Mouse (Mus musculus) kidney, postnatal 4 days (tissue): ENCODE measurements around the gene Tspan9.

ENCODE experiments used
- DNase-seq, 2 experiments: peaks; one replicate each; pipeline ENCODE4 v3.0.0; 2021; ENCODE audit warnings: mixed read lengths in 2 of 2

The Tspan9 gene

DNA sequence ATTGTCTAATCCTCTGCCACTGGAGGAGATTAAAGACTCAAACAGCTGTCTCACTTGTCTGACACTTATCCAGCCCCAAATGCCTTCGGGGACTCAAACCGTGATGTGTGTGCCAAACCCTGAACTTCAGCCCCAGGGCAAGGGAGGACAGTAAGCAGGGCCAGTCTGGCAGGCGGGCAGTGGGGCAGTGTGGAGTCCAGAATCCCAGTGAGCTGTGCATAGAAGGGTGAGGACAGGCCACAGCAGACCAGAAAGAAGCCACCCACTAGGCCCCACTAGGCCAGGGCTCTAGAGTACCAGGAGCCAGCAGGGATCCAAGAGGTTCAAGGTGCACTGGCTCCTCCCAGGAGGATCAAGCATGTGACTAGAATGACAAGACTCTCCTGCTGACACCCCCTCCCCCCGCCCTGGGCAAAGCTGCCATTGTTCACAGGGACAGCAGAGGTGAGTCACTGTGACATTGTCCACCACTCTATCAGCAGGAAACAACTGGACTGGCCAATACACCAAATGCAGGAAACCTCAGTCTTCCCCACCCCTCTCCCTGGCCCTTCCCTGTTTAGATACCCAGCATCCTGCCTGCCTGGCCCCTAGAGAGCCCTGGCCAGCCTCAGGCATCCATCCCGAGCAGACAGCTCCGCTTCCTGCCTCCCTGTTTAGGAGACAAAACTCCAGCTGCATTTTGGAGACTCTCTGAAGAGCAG is 40.9 kb downstream of the Tspan9 start:
- DNase-seq = peak; percentile 57 to 74

DNA sequence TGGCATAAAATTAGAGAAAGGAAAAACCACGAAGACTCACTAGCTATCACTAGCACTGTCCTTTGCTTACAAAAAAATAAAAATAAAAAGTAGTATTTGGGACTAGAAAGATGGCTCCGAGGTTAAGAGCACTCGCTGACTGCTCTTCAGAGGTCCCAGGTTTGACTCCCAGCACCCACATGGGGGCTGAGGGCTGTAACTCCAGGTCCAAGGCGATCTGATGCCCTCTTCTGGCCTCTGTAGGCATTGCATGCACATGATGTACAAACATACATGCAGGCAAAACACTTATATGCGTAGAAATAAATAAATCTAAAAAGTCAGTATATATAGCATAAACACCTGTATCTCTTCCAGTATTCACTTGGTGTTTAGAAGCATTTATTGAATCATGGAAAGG is 43.5 kb downstream of the Tspan9 start:
- peak; percentile 55 to 65 for DNase-seq

DNA sequence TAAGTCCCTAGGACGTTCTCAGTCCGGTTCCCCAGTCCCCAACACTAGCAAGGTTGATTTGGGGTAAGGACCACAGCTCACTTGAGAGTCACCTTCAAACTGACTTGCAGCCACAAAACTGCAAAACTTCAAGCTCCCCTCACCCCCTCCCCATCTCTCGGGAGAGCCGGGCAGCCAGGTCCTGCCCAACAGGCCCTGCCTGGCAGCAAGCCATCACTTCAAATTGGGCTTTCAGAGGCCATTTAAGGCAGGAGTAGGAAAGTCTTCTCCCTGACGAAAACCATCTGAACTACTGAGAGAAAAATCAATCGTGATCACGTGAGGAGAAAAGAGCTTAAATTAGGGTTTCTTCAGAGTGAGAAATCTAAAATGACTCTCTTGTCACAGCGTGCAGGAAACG is 44.2 kb downstream of the Tspan9 start:
- DNase-seq = peak; percentile 59 to 72

DNA sequence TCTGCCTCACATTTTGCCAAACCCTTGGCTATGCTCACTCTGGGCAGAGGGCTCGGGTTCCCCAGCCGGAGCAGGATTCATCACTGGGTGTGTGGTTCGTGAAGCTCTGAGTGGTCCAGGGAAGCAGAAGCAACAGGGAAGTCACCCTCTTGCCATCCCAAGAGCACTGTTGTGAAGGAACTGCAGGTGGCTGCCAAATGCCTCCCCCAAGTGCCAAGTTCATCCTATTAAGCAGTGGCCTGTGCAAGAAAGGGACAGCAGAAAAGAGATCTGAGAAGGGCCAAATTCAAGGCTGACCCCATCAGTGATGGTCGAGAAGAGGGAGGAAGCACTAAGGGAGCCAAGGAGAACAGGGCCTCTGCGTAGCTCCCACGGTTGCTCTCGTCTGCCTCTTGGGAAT is 46.9 kb downstream of the Tspan9 start:
- DNase-seq = no peak

DNA sequence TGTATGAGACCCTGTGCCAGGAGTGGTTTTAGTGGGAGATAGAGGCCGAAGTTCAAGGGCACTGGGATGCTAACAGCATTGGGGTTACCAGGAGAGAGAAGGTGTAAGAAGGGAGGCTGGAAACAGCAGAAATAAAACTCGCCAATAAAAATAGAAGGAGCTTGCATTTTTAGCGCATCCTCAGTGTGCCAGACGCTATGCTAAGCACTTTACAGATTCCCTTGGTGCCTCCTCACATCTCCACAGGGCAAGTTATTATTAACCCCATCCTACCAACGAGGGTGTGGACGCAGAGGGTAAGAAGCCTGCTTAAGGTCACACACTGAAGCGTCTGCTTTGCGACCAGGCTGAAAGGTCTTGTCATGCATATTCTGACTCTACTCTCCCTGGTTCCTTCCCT is 47.5 kb downstream of the Tspan9 start:
- DNase-seq = no peak

DNA sequence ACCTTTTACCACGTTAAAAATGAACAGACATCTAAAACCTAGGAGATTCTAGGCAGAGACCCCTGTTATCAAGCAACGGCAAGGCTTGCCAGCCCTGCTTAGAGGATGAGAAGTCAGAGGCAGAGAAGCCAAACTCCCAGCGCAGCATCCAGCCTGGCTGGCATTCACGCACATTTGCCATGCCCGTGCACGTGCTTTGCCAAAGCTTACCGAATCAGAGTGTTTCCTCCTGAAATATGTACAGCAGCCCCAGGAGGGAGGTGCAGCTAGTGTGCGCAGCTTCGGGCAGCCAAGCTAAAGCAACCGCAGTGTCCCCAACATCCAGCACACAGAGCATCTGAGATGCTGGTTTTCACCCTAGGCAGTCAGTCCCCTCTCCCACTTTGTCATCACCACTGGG is 48.3 kb downstream of the Tspan9 start:
- DNase-seq = no peak

DNA sequence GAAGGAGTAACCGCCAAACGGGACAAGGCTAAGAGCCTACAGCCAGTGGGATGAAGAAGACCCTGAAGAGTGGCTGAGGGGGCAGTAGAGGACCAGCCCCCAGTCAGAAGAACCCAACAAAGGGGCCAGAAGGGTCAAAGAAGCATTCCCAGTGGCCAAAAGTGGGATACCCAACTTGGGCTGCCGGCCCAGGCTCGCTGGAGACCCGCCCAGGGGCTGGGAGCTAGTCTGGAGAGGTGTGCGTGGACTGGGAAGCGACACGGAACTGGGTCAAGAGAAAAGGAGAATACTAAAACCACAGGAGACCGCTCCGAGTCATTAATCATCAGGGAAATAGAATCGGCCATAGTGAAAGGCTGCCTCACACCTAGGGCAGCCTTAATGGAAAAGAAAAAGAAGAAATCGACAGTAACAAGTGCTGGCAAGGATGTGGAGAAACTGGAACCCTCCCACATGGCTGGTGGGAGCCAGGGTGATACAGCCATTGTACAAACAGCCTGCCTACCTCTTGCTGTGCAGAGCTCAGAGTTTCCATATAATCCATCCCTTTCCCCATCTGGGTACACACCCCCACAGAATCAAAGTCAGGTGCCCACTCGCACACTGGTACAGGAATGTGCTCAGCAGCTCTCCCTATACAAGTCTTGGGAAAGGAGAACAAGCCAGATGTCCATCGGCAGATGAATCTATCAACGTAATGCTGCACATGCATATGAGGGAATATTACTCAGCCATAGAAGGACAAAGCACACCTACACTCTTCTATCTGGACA is 49.4 kb downstream of the Tspan9 start:
- DNase-seq = no peak

DNA sequence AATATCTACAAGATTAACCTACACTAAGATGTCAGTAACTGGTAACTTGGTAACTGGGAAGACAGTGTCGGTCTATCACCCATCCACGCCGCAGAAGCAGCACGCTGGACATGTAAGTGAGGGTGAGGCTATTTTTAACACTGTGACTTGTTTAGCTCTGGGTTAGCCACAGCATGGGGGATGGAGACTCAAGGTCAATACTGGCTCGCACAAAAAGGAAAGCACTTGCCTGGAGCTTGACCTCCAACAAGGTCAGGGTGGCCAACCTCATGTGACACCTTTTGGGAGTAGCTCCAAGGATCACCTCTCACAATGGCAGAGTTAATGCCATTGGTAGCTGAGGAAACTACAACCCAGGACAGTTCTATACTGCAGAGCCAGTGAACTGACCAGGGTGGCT is 50.8 kb downstream of the Tspan9 start:
- no peak for DNase-seq

DNA sequence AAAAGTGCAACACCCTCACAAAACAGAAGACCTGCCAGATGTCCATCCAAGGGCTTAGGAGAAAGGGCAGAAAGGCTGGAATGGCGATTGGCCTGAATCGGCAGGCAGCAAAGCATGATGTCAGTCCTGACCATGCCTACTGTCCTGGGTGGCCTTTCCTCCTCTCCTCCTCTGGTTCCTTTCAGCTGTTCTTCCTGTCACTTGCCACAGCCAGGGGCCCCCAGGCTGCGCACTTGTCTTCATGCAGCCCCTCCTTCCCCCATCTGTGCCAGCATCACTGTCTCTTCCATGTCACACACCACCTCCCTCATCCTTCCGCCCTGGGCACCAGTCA is 51.6 kb downstream of the Tspan9 start:
- DNase-seq = no peak

DNA sequence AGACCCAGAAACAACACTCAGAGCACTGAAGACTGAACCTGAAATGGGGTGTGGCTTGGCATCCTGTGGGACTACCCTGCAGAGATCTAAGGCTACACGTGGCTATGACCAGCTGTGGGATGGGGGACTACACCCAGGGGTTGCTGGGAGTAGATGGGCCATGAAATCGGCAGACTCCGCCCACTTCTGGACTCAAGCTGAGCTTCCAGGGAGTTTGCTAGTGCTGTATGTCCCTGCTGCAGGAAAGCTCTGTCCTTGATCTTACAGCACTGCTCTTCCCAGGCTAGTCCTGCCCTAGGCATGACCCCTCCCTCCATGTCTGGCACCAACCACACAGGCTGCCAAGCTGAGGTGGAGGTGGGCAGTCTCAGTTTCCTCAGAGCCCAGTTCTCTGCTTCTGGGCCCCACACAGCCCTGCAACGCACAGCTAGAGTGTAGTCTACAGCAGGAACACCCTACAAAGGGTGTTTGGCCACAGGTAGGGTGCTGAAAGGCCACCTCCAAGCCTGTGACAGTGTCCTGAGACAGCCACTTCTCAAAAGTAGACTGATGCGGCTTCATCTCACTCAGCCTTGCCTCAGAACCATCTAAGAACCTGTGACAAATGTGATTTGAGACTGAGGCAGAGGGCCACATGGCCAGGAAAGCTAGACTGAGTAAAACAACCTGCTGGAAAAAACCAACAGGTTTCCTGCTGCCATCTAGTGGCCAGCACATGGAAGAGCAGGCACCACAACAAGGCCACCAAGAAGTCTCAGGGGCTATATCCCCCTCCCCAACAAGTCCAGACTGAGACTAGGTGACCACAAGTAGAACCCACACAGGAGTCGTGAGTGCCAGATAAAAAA is 52.2 kb downstream of the Tspan9 start:
- peak; percentile 59 to 72 for DNase-seq

DNA sequence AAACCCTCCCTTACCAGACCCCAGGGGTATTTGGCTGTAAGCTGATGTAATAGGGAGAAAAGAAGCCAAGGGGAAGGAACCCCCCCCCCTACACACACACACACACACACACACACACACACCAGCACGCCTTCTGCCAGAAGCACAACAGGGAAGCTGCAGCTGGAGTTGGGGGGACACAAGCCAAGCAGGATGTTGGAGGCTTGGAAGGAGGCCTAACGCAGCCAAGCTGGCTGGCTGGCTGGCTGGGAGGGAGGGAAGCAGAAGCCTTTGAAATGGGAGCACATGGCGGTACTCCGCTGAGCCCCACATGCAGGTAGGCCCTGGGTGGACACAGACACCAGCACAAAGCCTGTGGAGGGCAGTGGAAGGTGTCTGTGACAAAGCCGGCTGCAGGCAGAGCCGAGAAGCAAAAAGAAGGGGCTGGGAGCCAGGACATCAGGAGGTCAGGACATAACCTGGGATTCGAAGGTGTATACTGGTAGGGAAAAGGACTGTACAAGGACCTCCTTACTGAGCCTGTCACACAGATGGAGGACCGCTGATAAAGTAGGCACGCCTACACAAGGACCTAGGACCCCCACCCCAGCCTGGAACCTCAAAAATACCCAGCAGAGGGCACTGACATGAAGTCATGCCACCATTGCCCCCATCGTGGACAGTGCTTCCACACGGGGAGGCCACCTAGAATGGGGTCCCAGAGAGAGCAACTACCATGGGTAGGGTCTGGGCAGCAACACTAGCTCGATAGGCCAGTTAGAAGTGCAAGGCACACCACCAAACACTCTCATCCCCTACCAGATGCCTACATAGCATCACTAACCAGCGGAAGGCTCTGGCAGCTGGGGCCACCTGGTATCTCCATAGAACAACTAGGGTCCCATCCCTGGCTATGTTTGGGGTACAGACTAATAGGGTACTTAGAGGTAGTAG is 53.4 kb downstream of the Tspan9 start:
- DNase-seq = peak; percentile 80 to 85

DNA sequence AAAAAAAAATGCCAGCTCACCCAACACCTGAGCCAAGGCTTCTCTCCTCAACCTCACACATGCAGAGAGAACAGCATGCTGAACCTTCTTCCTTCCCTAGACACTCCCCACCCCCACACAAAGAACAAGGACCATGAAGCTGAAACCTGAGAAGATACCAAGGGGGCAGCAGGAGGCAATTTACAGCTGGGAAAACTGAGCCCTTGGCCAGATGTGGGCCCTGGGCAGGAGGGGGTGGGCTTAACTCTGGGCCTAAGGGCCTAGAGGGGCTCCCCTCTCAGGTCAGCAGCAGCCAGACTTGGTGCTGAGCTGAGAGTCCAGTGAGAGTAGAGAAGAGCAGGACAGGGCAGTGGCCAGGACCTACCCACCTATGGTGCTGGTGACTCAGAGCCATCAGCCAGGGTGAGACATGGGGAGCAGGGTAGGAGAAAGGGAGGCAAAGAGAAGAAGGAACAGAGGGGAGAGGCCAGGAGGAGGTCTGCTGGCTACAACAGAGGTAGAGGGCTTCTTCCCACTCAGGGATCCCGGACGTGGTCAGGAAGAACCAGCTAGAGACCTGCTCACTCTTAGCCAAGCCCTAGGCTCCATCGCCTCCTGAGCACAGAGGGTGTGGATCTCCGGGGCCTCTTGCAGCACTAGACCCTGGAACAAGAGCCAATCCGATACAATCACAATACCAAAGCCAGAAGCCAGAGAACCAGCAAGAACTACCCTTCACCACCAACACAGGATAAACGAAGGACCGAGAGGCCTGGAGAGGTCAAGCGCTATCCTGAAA is 54.5 kb downstream of the Tspan9 start:
- no peak for DNase-seq

DNA sequence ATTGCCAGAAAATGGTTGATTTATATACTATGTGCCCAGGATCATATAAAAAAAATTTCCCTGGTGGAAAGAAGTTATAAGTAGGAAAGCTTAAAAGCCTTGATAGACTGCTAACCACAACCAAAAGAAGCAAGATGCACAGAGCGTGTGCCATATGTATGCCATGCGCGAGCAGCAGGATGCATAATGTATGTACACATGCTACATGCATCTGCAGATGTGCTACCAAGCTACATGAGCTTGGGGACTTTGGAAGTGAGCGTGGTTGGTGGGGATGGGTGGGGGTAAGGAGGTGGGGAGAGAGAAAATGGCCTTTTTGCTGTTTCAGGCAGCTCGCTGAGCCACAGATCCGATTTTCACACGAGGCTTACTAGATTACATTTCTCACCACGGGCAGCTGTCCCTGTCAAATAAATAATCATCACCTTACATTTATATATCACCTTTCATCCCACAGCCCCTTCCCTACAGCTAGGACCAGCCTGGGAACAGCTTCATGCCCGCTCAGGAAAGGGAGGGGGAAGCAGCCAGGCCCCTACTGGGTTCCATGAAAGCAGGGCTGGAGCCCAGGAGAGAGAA is 57.8 kb downstream of the Tspan9 start:
- DNase-seq = no peak

DNA sequence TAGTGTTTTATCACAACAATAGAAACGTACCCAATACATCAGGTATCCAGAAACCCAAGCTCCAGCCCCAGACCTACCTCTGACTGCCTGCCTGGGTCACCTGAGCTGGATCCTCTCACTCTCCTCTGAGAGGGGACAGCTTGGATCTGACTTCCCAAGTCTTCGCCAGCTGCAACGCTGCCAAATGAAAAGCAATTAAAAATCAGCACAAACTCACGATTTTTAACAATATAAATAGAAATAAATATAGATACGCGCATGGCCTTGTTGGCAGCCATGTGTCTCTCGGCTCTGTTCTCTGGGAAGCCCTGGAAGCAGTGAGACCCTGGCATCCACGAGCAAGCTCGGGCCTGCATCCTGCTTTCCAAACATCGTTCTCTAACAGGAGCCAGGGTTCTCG is 60.1 kb downstream of the Tspan9 start:
- DNase-seq = no peak

DNA sequence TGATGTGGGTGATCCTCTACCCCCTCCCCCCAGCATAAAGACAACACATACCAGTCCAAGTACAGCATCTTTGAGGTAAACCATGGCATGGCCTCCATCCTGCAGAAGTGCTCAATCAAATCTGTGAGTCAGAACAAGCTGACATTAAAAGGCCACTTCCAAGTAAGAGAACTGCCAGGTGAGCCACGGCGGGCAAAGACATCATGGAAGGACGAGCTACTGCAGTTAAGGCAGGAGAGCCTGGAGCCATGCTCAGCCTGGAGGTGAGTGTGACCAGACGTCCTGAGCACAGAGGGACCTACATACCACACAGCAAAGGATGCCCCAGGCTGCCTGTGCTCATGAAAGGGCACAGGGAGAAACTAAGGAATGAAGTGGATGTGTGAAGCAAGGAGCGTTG is 61.6 kb downstream of the Tspan9 start:
- DNase-seq = no peak

DNA sequence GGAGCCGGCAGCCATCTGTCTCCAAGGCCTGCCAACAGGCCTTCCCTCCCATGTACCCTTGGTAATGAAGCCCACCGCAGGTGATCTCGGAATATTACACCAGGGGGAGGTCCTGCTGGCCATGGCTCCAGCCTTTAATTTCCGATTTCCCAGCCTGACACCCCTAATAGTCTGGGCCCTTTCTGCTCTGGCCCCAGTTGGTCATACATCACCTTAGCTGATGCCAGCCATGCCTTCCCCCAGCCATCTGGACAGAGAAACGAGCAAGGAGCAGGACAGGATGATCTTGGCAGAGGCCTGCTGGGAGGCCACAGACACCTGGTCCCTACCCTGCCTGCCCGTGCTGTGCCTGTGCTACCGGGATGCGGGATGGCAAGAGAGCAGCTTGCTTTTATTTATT is 62.1 kb downstream of the Tspan9 start:
- DNase-seq = no peak

DNA sequence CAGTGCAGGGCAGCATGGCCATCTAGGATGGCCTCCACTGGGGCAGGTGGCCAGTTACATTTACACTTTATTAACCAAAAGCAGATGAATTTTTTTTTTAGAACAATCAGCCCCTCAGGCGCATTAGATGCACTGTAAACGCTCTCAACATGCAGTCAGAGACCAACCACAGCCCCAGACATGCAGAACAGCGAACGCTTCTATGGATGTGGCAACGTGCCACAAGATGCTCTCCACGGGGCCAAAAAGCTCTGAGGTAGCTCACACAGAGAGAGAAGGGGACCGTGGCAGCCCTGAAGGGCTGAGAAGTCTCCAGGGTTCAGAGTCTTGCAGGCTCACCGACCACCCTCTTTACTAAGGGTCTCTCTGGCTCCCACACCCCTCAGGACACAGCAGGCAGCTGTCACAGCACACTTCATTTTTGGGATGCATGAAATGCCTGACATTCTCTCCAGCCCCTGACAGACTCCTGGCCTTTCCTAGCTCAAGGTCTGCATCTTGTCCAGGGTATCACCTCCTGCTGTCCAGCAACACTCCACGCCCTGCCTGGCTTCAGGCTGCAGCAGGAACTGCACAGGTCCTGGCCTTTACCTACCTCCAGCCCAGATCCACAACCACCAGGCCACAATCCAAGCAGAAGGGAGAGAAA is 63.7 kb downstream of the Tspan9 start:
- DNase-seq = no peak

DNA sequence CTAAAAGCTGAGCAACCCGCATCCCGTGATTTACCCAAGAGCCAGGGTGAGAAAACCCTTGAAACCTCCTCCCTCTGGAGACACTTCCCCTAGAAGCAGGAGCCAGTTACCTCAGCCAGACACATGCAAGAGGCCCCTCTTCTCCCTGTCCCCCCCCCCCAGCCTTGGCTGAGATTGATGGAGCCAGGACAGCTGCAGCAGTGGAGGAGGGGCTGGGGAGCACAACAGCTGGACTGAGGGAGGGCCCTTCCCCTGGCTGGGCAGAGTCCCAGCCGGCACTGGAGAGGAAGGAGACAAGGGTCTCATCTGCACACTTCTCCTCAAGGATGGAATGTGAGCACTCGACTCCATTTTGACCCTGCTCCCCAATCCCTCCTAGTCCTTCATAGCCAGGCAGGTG is 64.9 kb downstream of the Tspan9 start:
- DNase-seq = peak; percentile 67 to 78

DNA sequence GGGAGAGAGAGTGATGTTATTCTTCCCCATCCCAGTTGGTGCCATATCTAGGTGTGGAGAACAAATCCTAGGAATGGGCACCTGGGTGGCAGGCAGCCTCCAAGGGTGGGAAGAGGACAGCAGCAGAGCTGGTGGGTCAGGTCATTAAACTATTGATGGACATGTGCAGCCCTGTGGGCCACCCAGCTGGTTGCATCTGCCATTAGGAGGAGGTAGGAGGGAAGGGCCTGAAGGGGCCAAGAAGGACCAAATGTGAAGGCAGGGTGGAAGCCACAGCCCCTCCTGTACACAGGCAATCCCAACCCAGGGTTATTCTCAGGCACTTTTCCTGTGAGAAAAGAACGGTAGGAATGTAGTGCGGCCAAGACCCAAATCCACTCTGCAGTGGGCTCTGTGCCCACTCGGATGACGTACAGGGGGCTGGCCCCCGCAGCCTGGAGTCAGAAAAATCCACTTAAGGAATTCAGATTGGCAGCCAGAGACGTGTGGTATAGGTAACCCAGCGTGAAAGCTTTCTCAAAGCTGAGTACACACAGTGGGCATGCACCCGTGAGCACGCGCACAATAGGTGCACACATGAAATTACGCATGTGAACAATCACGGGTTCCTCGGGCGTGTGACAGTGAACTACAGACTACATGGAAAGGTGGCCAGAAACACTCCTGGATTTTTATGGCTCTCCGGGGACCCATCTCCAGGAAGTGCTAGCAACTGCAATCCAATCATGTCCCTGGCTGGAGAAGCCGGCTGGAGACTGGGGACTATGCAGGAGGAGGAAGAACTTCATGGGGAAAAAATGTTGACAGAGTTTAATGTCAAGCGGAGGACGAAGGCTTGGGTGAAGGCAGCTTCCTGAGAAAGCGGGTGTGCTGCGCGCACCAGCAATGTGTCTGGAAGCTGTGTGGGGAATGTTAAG is 67.0 kb downstream of the Tspan9 start:
- DNase-seq = peak; percentile 39 to 63
